Mouse (Mus musculus): ENCODE data around the gene Abca15. TPM values are rescaled to one million over a fixed set of nuclear protein-coding genes. Genes with fewer than 3 reads are reported as not detected.

Gene Abca15
- not detected for total RNA-seq (2023)

DNA sequence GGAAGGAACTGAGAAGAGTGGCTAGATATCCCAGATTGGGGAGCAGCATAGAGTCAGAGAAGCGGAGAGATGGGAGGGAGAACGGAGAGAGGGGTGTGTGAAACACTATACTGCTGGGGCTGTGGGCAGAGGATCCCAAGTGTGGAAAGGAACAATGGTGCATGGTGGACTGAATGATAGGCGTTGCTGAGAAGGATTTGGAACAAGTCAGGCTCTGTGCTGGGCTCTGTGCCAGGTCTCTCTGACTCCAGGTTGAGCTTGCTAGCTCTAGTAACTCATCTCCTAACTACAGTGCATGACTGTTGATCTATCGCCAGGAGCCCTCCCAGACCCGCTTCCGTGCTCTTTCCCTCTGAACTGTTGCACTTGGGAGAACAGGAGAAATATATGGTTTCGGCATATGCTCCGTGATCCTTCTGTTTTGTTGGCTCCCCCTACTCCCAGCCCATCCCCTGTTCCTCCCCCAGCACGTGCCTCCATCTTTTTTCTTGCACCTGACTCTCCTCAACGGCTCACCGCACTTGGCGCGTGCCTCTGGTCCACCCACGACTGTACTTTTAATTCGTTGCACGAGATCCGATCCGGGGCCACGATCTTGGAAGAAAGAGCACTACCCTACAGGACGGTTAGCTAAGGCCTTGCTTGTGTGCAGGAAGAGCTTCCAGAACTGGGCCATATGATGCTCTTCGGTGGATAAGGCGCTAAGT, at the start of gene Abca15:
TSS of gene Abca15 (plus strand) at position 584 of the 707 bp plus-strand sequence.

DNA sequence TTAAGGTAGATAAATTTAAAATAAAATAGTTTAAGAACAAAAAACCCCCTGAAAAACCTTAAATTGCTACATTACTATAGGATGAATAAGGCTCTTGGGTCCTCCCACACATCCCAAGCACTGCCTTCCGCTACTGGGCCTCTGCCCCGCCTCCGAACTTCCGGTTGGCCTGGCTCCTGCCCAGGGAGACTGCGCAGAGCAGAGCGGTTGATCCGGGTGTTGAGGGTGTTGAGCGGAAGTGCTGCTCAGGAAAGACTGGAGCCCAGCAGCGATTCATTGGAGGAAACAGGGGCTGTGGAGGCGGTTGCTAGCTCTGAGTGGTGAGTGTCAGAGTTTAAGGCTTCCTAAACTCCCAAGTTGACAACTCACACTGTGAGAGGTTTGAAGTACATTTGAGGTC, 81.0 kb downstream of the Abca15 start, which contains the start of gene Abca16:
TSS of gene Abca16 (plus strand) at position 201 of the 400 bp plus-strand sequence.

Other genes with a start within 250 kb of the Abca15 start
- gene Dnah3, start 233.4 kb upstream of the Abca15 start, total RNA-seq (2023) = not detected
- gene Tmem159, start 226.3 kb upstream of the Abca15 start, total RNA-seq (2023) = 10 to 100 TPM; 13.3 to 14.9 TPM
- gene Zp2, start 183.4 kb upstream of the Abca15 start, total RNA-seq (2023) = not detected
- gene Anks4b, start 154.8 kb upstream of the Abca15 start, total RNA-seq (2023) = not detected
- gene Crym, start 126.6 kb upstream of the Abca15 start, total RNA-seq (2023) = not detected
- gene Abca14, start 124.7 kb upstream of the Abca15 start, total RNA-seq (2023) = not detected
- gene Abca16, start 81.0 kb downstream of the Abca15 start, total RNA-seq (2023) = not detected